Mouse (Mus musculus) adrenal gland, adult 8-10 months (tissue): ENCODE data around the gene Hif3a. TPM values are rescaled to one million over a fixed set of nuclear protein-coding genes. Genes with fewer than 3 reads are reported as not detected.
"Not testable (repeated sequence)": the region's sequence is repeated elsewhere in the genome, so short reads cannot be mapped to it uniquely, and the experiment has no call there.

ENCODE experiments used
- DNase-seq: peaks from one replicate; pipeline ENCODE4 v3.0.0; 2022
- total RNA-seq, 4 experiments: library from RNA; stranded (reverse); gene quantifications; 2 replicates each; pipeline ENCODE4 v1.2.4; 2022

Gene Hif3a
- 1 to 10 TPM; 2.1 to 5.4 (median 3.7) TPM for total RNA-seq

- DNase-seq = no peak
Observed at GRCm38 (mm10) chr7:17062389-17062788, at the start of gene Hif3a. Gene Hif3a (minus strand): TSS chr7:17062427.

GRCm38 (mm10) chr7:17101631-17102030 is 39.4 kb upstream of the Hif3a start:
- peak; percentile 50 for DNase-seq

GRCm38 (mm10) chr7:17091280-17091679 is 29.1 kb upstream of the Hif3a start:
- no peak for DNase-seq

- DNase-seq = peak; percentile 48
Observed at GRCm38 (mm10) chr7:17090058-17090585, 27.9 kb upstream of the Hif3a start.

- peak; percentile 30 for DNase-seq
Observed at GRCm38 (mm10) chr7:17087731-17088130, 25.5 kb upstream of the Hif3a start.

- no peak for DNase-seq
Observed at GRCm38 (mm10) chr7:17082766-17083165, 20.5 kb upstream of the Hif3a start.

GRCm38 (mm10) chr7:17078076-17078654 is 15.9 kb upstream of the Hif3a start:
- DNase-seq = no peak

GRCm38 (mm10) chr7:17076542-17076941 is 14.3 kb upstream of the Hif3a start:
- DNase-seq = no peak

- DNase-seq = no peak
Observed at GRCm38 (mm10) chr7:17073904-17074615, 11.8 kb upstream of the Hif3a start, which contains the start of gene Psg16. Gene Psg16 (plus strand): TSS chr7:17074040.

- no peak for DNase-seq
Observed at GRCm38 (mm10) chr7:17073513-17073903, 11.3 kb upstream of the Hif3a start.

GRCm38 (mm10) chr7:17067651-17068050 is 5.4 kb upstream of the Hif3a start:
- DNase-seq = not testable (repeated sequence)

- no peak for DNase-seq
Observed at GRCm38 (mm10) chr7:17067000-17067399, 4.8 kb upstream of the Hif3a start.

- no peak for DNase-seq
Observed at GRCm38 (mm10) chr7:17066412-17066811, 4.2 kb upstream of the Hif3a start.

GRCm38 (mm10) chr7:17065620-17066019 is 3.4 kb upstream of the Hif3a start:
- DNase-seq = no peak

GRCm38 (mm10) chr7:17062845-17063244 is 618 bp upstream of the Hif3a start:
- DNase-seq = no peak

GRCm38 (mm10) chr7:17060782-17061605 is 1.2 kb downstream of the Hif3a start:
- DNase-seq = no peak

GRCm38 (mm10) chr7:17060031-17060781 is 2.0 kb downstream of the Hif3a start:
- peak; percentile 90 for DNase-seq

GRCm38 (mm10) chr7:17059463-17059844 is 2.8 kb downstream of the Hif3a start:
- no peak for DNase-seq

GRCm38 (mm10) chr7:17058816-17059462 is 3.3 kb downstream of the Hif3a start:
- no peak for DNase-seq

GRCm38 (mm10) chr7:17058071-17058689 is 4.0 kb downstream of the Hif3a start:
- peak; percentile 69 for DNase-seq
